Mouse (Mus musculus) lung, postnatal 0 days (tissue): Measurements from ENCODE around the gene Golph3.

Experiments
- CTCF ChIP-seq: IDR thresholded peaks from 2 replicates; pipeline ENCODE4 v1.5.1; 2016; ENCODE audit warnings: antibody characterized with exemption, mild to moderate bottlenecking
- EP300 ChIP-seq: IDR thresholded peaks from 2 replicates; pipeline ENCODE4 v1.6.1; 2016; ENCODE audit warnings: antibody characterized with exemption, mild to moderate bottlenecking, control low read depth

DNA sequence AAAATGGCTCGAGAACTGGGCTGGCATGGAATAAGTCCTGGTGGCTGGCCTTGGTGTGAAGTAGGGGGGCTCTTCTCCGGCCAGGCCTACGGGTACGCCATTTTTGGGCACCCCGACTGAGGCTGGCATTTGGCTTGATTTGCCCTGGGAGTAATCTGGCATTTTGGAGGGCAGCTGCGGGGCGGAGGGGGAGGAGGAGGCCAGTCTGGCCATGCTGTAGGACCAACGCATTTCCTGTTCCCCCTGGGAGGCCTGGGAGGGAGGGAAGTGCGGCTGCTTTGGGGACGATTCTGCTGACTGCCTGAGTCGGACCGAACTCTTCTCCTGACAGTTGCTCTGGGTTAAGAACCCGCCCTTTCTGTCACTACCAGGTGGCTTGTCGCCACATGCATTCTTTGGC is 52.2 kb downstream of the Golph3 start:
- TF ChIP-seq CTCF (no peak), EP300 (no peak)
